Mouse (Mus musculus): ENCODE results near the gene Fam181a.
A peak's percentile ranks its signal among the peaks of the same experiment; 100 is the strongest.

The Fam181a gene

DNA sequence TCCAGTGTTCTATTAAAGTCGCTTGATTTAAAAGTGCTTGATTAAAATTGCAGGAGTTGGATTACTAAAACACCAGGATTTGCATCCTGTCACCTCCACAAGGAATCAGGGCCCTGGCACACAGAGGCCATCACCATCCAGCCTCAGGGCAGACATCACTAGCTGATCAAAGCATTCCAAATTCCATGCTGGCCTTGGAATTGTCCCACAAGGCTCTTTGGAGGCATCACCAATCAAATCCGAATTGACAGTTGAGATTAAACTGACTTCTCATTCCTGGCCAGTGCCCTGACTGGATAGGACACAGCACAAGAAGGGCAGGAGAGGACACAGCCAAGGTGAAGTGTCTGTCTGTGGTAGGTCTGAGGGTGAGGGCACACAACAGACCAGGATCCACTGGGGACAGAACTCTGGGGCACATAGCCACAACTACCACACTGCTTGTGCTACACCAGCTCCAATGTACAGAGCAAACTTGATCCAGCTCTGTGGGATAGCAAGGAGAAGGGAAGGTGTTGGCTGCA, at the start of gene Fam181a:
TSS of gene Fam181a (plus strand) at position 232 of the 524 bp plus-strand sequence.
- no peak for DNase-seq

DNA sequence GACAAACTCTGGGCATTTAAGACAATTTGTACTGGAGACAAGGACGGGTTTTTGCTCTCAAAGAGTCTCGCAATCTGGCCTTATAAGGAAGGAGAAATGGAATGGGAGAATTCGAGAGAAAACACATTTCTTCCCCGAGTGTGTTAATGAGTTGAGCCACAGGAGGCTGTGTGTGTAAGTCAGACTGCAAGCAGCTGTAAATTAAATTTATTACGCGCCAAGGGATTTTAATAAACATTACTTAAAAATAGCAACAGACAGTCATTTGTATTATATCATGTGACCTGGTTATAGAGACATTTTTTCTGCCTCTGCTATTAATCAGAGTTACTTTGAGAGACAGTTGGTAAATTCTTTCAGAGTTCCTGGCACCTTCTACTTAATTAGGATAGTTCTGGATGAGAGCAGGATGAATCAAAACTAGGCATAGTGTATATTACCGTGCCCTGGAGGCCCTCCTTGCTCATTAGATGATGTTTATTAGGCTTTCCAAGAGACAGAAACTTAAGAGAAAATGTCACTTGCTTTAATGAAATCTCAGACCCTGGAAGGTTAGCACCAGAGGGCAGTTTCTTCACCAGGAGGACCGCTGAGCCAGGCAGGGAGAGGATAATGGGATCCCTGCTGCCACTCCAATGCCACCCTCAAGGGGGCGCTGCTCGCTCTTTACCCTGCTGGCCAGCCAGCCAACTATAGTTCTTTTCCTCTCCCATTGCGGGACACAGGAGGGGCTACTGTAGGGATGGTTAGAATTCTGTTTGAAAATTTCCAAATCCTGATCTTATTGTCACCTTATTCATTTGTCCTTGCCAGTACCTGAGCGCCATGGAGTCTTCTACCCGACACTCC, 48.5 kb upstream of the Fam181a start:
- peak; percentile 41 to 75 for DNase-seq

DNA sequence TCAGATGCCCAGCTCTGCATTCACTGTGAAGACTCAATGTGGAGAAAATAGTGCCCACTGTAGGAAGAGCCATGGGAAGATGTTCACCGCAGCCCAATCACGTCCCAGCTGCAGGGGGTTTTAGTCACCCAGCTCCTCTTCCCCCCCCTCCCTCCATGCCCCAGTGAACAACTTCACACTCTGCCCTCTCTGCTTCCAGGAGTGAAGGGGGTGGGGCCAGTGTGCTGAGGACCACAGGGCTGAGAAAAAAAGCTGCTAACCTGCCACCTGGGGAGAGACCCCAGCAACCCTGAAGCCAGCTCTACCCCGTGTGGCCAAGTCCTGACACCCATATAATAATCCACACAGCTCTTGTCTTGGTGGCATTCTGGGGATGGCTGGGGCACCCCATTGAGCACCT, 44.2 kb upstream of the Fam181a start:
- no peak for DNase-seq

DNA sequence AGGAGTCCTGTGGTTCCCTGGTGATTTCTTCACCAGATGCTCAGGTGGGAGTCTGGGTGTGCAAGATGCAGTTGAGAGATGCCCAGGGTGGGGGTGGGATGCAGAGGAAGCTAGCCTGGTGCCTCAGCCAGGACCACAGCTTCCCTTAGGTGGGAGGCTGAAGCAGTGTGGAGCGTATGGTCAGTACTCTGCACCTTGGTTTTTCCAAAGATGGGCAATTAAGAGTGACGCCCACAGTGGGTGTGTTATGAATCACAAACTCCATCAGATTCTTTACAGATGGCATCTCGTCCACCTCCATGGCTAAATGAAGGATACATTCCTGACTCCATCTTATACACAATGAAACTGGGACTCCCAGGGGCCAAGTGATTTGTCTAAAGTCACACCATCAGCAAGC, 38.6 kb upstream of the Fam181a start:
- no peak for DNase-seq

DNA sequence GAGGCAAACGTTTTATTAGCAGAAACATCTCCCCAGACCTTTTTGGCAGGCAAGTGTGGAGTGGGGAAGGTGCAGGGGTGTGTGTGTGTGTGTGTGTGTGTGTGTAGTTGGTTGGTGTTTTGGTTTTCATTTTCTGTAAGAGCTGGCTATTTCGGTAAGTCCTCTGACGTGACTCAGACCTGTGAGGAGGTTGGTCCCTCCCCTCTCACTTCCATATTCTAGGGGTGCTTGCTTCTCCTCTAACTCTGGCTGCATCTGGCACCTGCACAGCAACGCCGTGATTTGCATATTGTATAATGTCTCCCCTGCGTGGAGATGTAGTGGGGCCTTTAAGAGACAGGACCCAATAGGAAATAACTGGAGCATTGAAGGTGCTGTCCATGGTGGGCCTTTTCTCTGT, 37.7 kb upstream of the Fam181a start:
- no peak for DNase-seq

DNA sequence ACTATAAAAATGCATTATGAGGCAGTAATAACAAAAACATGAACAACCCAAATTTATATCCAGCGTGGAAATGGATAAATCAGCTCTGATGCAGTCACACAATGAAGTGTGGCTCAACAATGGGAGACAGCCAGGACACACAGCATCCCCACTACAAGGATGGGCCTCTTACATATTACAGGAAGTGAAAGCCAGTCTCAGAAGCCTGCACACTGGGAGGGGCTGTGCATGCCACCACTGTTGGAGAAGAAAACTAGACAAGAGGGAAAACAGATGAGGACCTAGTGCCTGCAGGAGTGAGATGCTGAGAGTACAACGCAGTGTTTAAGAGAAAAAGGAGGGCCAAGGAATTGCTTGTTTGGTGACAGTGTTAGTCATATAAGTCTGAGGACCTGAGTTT, 37.0 kb upstream of the Fam181a start:
- DNase-seq, result no peak

DNA sequence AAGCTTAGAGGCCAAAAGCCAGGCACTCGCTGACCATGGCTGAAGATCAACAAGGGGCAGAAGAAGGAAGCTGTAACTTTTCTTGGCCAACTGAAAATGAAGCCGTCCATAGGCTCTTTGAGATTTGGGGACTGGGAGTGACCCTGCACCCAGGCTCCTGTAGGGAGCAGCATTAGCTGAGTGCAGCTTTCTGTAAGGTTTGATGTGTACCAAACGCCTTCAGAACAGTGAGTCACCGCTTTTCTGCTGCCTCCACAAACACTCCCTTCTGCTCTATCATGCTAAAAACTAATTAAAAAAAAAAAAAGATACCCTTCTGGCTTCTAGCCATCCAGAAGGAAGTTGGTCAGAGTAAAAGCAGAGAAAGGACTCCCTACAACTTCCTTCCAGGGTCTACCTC, 34.4 kb upstream of the Fam181a start:
- DNase-seq, result no peak

DNA sequence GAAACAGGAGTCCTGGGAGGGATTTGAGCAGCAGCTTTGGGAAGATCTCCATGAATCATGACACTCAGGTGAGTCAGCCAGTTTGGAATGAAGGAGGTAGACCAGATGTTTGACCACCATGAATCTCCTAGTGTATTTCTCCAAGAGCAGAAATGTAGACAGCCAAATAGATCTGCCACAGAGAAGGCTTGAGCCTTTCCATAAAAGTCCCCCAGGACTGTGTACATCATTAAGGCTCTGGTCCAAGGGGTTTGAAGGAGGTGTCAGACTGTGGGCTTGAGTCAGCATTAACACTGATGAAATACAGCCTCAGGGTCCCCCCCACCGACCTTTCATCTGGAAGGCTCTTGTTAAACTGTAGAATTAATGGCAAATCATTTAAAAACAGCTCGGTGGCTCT, 29.3 kb upstream of the Fam181a start:
- DNase-seq, result no peak

DNA sequence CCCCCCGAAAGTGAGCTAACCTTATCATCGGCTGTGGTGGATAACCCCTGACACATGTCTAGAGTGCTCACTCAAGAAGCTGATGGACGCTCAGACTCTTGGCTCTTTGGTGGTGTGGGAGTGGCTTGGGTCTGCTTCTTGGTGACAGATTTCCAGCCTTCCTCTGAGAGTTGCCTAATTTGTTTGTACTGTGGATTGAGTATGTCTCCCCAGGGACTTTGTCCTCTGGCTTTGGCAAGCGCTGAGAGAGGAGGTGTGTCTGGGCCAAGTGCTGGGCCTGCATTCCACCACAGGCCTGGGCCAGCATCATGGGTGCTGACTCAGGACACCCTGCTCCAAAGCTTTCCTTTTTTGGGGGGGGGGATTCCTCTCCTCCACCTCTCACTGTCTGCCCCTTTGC, 28.9 kb upstream of the Fam181a start:
- peak; percentile 82 to 92 for DNase-seq

DNA sequence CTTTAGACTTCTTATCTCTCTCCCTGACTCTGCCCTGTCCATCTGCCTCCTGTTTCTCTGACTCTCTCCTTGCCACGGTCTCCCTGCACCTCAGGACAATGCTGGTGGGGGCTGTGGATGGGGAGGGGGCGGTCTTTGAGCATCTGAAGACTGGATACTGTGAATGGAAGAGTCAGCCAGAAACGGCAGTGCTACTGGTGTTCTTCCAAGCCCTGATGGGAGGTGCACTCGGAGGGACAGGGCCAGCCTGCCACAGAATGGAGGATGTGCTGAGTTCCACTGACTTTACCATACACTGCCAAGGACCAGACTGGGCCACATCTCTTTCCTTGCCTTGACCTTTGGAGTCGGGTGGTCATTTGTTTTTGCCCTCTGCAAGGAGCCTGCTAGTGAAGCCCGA, 27.8 kb upstream of the Fam181a start:
- no peak for DNase-seq

DNA sequence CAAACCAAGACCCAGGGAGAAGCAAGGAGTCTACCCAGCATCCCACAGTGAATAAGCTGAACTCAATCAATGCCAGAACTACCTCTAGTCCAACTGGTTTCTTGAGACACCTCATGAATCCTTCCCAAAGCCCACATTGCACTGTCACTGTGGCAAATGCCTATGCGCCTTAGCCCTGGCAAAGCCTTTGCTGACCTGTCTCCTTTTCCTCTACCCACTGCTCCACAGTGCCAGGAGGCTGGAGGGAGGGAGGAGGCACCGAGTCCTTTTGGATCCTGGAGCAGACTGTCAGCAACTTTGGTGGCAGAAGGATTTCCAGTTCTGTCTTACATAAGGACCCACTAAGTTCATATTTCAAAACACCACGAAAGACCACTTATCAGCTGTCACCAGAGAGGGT, 27.4 kb upstream of the Fam181a start:
- DNase-seq, result peak; percentile 65 to 77

DNA sequence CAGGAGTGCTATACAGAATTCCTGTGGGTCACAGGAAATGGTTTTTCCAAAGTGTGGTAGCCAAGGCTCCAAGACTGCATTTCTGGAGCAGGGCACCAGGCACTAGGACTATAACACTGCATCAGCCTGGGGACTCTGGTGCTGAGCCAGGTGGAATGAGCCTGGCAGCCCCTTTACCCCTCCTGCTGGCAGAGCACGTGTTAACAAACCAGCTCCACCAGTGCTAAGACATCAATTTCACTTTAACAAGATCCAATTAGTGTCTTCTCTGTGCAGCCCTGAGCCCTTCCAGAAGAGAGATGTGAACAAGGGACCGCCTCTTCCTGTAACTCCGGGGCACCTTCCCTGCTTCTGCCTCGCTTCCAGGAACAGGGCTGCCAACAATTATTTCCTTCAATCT, 23.5 kb upstream of the Fam181a start:
- DNase-seq, result no peak

DNA sequence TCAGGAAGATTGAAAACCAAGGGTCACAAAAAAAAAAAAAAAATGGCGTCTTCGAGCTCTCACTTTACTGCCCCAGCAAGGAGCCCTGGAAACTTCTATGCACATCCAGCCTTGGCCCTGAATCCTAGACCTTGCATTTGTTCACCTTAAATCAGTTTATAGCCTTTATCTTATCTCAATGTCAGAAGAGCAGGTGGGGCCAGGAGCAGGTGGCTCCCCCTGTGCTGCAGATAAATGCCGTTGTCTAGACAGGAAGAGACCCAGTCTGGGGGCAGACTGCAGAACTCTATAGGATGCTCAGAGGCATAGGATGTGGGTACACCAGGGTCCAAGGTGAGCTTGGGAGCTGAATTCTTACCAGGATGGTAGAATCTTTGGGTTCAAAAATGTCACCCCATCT, 18.4 kb upstream of the Fam181a start:
- DNase-seq, result no peak

DNA sequence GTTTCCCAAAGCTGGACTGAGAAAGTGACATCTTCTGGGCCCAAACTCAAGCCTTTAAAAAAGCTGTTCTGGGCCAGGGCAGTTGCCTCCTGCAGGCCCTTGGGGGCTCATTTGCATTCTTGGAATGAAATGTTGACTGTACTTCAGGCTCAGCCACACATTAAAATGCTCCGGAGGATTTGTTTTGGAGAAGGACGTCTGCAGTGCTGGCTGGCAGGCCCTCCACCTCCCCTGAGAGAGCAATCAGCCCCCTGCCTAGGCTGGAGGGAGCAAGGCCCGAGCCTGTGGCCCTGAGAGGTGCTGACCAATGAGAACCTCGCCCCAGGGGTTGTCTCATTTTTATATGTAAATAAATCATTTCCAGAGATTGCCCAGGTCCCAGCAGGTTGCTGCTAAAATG, 14.5 kb upstream of the Fam181a start:
- no peak for DNase-seq

DNA sequence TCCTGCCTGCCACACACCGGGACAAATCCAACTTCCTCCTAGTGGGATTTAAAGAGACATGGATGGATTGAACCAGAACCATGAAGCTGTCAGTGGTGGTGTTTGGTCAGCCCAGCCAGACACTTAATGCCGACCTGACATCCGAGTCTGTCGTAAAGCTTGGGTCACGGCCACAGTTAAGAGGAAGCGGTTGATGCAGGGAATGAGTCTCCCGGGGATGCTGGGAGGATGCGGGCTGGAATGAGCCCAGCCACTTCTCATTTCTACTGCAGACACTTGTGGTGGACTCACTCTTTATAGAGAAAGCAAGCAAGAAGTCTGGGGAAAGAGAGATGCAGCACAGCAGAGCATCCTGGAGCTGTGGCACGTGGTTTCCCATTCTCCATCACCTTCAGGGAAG, 10.3 kb upstream of the Fam181a start:
- DNase-seq, result peak in 1 of 2 experiments; percentile 37

DNA sequence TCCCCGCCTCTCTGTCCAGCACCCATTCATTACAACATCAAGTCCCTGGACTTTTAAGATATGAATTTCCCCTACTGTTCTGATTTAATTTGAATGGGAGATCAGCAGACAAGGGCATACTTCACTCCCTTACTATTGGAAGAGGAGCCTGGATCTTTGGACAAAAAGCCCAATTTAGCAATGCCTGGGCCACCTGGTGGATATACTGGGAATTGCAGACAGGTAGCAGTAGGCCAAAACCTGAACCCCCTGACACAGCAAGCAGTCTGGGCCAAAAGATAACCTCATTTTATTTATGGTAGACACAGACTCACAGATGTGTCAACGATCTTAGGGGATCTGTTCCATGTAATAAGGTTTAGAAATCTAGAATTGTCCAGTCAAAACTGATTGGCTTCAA, 9.1 kb upstream of the Fam181a start:
- DNase-seq, result peak; percentile 62 to 88

DNA sequence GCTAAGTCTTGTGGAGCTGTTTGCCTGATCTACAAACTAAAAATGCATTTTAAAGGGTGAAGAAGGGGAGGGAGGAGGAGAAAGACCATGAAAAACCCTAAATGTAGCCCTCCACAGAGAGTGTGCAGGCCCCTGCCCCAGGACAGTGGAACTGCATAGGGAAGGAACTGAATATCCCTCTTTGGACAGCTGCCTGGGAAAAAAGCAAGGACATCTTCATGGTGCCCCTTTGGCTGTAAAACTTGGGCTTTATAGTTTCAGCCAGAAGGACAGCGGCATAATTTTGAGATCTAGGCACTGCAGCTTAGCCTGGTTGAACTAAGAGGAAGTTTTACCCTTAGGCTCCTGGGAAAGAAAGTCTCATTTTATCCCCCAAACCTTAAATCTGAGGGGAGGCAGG, 7.8 kb upstream of the Fam181a start:
- DNase-seq, result no peak

DNA sequence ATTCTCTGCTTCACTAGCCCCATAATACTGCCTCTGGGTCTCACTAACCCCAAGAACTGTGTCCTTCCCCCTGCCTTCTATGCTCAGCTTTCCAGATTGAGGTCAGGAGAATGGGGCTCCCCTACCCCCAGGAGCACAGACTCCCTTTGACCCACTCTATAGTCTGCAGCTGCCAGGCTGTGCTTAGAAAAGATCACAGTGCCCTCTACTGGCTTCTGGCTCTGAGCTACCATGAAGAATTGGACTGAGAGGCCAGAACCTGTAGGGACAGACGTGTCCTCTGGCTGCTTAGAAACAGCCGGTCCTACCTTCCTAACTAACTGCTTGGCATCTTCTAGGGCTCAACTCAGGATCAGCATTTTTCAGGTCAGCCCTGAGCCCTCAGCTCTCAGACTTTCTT, 4.6 kb upstream of the Fam181a start:
- peak; percentile 59 to 71 for DNase-seq

DNA sequence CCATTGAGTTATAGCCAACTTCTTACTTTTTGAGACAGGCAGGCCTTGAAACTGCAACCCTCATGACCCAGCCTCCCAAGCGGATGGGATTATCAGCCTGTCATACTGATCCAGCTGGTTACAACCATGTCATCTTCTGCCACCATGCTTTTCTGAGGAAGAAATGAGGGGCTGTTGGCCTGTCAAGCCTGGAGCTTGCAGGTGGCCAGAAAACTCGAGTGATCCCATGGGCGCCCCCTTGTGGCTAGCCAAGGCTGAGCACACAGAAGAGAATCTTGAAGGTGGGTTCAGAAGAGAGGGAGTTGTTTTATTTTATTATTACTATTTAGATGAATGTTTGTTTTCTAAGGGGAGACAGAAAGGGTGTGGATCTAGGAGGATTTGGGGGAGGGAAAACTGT, 4.1 kb upstream of the Fam181a start:
- DNase-seq, result peak in 1 of 2 experiments; percentile 80

DNA sequence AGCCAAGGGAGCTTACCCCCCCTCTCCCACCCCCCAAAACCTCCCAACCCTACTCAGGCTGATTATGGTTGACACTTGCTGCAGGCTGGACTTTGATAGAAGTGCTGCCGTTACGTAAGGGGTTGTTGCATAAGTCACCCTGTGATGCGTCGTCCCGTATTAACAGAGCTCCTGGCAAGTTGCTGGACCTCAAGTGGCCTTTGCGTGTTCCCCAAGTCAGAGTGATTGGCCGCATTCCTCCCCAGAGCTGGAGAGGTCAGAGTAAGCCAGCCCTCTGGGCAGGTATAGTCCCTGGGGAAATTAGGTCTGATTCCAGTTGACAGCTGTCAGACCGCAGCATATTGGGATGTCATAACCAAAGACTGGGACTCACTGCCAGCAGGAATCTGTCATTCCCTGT, 1.1 kb downstream of the Fam181a start:
- DNase-seq, result peak; percentile 86 to 93

DNA sequence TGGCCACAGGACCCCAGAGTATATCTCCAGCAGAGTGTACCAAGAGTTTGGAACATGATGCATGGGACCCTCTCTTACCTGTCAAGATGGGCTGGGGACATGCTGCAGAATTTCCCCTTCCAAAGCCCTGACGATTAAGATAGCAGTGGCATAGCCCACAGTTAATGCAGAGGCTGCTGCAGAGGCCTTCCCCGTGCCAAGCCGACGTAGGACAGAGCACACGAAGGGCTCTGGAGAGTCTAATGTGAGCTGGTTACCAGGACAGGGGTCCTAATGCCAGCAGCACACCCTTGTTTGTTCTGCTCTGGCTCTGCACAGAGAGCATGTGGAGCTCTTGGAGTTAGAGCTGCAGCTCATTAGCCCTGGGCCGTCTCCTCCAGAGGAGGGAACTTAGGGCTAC, 2.5 kb downstream of the Fam181a start:
- DNase-seq, result no peak

DNA sequence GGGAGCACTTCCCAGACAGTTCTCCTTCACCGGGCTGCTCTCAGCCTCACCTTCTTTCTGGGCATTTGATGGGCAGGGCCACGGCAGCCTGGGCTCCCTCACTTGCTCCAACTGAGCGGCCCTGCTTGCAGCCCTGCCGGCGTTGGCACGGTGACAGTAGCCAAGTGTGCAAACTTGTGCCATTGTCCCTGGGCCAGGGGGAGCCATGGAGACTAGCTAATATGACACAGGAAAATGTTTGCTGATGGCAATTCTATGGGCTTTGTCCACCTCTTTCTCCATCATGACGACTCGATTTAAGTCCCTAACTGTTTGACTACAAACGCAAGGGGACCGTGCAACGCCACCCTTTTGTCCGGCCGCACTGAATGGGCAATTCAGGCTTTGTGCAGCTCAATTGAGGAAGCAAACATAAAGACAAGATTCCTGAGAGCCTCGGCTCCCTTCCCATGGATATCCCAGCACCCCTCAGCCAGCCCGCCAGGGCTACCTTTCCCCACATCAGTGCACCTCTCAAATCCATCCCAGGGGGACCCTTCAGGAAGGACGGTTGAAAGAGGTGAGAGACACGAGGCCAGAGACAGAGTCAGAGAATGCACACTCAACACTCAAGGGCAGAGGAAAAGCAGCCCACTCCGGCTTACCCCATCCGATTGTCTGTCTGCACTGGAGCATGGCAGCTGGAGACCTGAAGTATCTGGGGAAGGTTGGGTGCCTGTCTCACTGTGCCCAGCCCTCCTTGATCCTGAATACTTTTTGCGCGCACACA, 3.3 kb downstream of the Fam181a start:
- peak in 1 of 2 experiments; percentile 36 for DNase-seq

DNA sequence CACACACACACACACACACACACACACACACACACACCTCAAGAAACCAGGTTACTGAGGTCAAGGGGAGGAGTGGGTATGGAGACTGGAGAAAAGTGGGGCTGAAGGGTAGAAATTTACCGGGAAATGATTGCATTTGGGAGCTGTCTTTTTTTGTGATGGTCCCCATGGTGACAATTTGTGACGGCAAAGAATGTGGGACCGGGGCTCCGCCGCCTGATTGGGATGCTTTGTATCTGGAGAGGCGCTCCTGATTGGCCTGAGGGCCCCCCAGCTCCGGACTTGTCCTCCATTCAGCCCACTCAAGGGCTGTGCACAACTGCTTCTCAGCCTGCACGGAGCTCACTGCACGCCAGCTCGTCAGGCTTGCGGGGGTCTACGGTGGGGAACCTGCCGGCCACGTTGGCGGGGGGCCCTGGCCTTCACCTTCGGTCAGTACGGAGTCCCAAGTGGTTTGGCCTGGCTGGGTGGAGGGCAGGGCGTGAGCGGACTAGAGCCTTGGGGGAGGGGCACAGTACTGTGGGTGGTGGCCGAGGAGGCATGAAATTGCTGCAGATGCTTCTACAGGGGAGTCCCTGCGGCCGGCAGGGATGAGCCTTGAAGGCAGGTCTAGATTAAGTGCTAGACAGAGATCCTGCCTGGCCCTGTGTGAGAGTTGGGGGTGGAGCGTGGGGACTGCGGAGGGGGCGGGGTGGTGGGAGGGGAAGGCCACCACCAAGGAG, 4.0 kb downstream of the Fam181a start:
- DNase-seq, result peak in 1 of 2 experiments; percentile 25
